Mouse (Mus musculus): ENCODE data around the gene Rbl2. TPM values are rescaled to one million over a fixed set of nuclear protein-coding genes. Genes with fewer than 3 reads are reported as not detected.
A peak's percentile ranks its signal among the peaks of the same experiment; 100 is the strongest.

Gene Rbl2
- total RNA-seq, 2 experiments from 2014 or later: 28.7 to 32.0 TPM

- intact Hi-C loops (cut with DNase I): no loop called here
- no peak for DNase-seq (ENCODE audit: extremely low spot score in 1 of 2, low spot score in 2 of 2)
Measured at GRCm38 (mm10) chr8:91089601-91090000, 19.7 kb downstream of the Rbl2 start.

GRCm38 (mm10) chr8:91094135-91094534, 24.3 kb downstream of the Rbl2 start:
- intact Hi-C loops (cut with DNase I): no loop called here
- DNase-seq (ENCODE audit: extremely low spot score in 1 of 2, low spot score in 2 of 2): no peak

- intact Hi-C loops (cut with DNase I): no loop called here
- no peak for DNase-seq (ENCODE audit: extremely low spot score in 1 of 2, low spot score in 2 of 2)
Measured at GRCm38 (mm10) chr8:91098106-91098505, 28.2 kb downstream of the Rbl2 start.

- no peak for DNase-seq (ENCODE audit: extremely low spot score in 1 of 2, low spot score in 2 of 2)
- intact Hi-C loops (cut with DNase I): no loop called here
Measured at GRCm38 (mm10) chr8:91106271-91106670, 36.4 kb downstream of the Rbl2 start.

GRCm38 (mm10) chr8:91111868-91112477, 42.1 kb downstream of the Rbl2 start:
- intact Hi-C loops (cut with DNase I): no loop called here
- DNase-seq (ENCODE audit: extremely low spot score in 1 of 2, low spot score in 2 of 2): no peak

GRCm38 (mm10) chr8:91114428-91114827, 44.6 kb downstream of the Rbl2 start:
- intact Hi-C loops (cut with DNase I): no loop called here
- no peak for DNase-seq (ENCODE audit: extremely low spot score in 1 of 2, low spot score in 2 of 2)

GRCm38 (mm10) chr8:91114910-91115309, 45.1 kb downstream of the Rbl2 start:
- intact Hi-C loops (cut with DNase I): no loop called here

GRCm38 (mm10) chr8:91117537-91117936, 47.7 kb downstream of the Rbl2 start:
- DNase-seq (ENCODE audit: extremely low spot score in 1 of 2, low spot score in 2 of 2): no peak
- intact Hi-C loops (cut with DNase I): no loop called here

More at GRCm38 (mm10) chr8:91114910-91115309, 45.1 kb downstream of the Rbl2 start:
- no peak for DNase-seq (ENCODE audit: extremely low spot score in 1 of 2, low spot score in 2 of 2)

GRCm38 (mm10) chr8:91118131-91118530, 48.3 kb downstream of the Rbl2 start:
- intact Hi-C loops (cut with DNase I): no loop called here
- no peak for DNase-seq (ENCODE audit: extremely low spot score in 1 of 2, low spot score in 2 of 2)

GRCm38 (mm10) chr8:91124315-91124714, 54.5 kb downstream of the Rbl2 start:
- no peak for DNase-seq (ENCODE audit: extremely low spot score in 1 of 2, low spot score in 2 of 2)
- intact Hi-C loops (cut with DNase I): no loop called here

GRCm38 (mm10) chr8:91126786-91127185, 56.9 kb downstream of the Rbl2 start:
- no peak for DNase-seq (ENCODE audit: extremely low spot score in 1 of 2, low spot score in 2 of 2)
- intact Hi-C loops (cut with DNase I): no loop called here

- no peak for DNase-seq (ENCODE audit: extremely low spot score in 1 of 2, low spot score in 2 of 2)
- intact Hi-C loops (cut with DNase I): loop anchor here (10.0 kb wide), 1 partner anchor 308 kb away; the partner anchor contains the start of gene Chd9
Measured at GRCm38 (mm10) chr8:91132731-91133130, 62.9 kb downstream of the Rbl2 start.

GRCm38 (mm10) chr8:91133441-91134069, 63.7 kb downstream of the Rbl2 start:
- intact Hi-C loops (cut with DNase I): loop anchor here (10.0 kb wide), 1 partner anchor 309 kb away; the partner anchor contains the start of gene Chd9
- DNase-seq (ENCODE audit: extremely low spot score in 1 of 2, low spot score in 2 of 2): peak in 1 of 2 experiments; percentile 19

GRCm38 (mm10) chr8:91134070-91134475, 64.2 kb downstream of the Rbl2 start:
- intact Hi-C loops (cut with DNase I): loop anchor here (10.0 kb wide), 1 partner anchor 309 kb away; the partner anchor contains the start of gene Chd9
- DNase-seq (ENCODE audit: extremely low spot score in 1 of 2, low spot score in 2 of 2): peak; percentile 99 to 100

- intact Hi-C loops (cut with DNase I): loop anchor here (10.0 kb wide), 1 partner anchor 310 kb away; the partner anchor contains the start of gene Chd9
- no peak for DNase-seq (ENCODE audit: extremely low spot score in 1 of 2, low spot score in 2 of 2)
Measured at GRCm38 (mm10) chr8:91134659-91135058, 64.8 kb downstream of the Rbl2 start.

GRCm38 (mm10) chr8:91135308-91136181, 65.7 kb downstream of the Rbl2 start:
- no peak for DNase-seq (ENCODE audit: extremely low spot score in 1 of 2, low spot score in 2 of 2)
- intact Hi-C loops (cut with DNase I): loop anchor here (10.0 kb wide), 1 partner anchor 311 kb away; the partner anchor contains the start of gene Chd9

GRCm38 (mm10) chr8:91140828-91141227, 71.0 kb downstream of the Rbl2 start:
- intact Hi-C loops (cut with DNase I): no loop called here
- DNase-seq (ENCODE audit: extremely low spot score in 1 of 2, low spot score in 2 of 2): no peak

- peak in 1 of 2 experiments; percentile 45 for DNase-seq (ENCODE audit: extremely low spot score in 1 of 2, low spot score in 2 of 2)
- intact Hi-C loops (cut with DNase I): no loop called here
Measured at GRCm38 (mm10) chr8:91147715-91148114, 77.9 kb downstream of the Rbl2 start.

- no peak for DNase-seq (ENCODE audit: extremely low spot score in 1 of 2, low spot score in 2 of 2)
- intact Hi-C loops (cut with DNase I): no loop called here
Measured at GRCm38 (mm10) chr8:91148643-91149178, 78.9 kb downstream of the Rbl2 start.
